Mouse (Mus musculus) embryonic stem cell, embryonic (primary cell): ENCODE results near the gene Mrpl42.

ENCODE experiments used
- CTCF ChIA-PET, 4 experiments: fragments of 300-600 bp in 2 of 4; fragments of 350-600 bp in 2 of 4; sonication (Branson Sonifier 250); formaldehyde crosslinking; loops; one replicate each; lab custom pipeline; 2022; ENCODE audit warnings: inconsistent platforms in 2 of 4; lab: Charles Lee
- POLR2A ChIA-PET, 4 experiments: fragments of 300-600 bp in 2 of 4; fragments of 350-600 bp in 2 of 4; sonication (Branson Sonifier 250); formaldehyde crosslinking; loops; one replicate each; lab custom pipeline; 2022; ENCODE audit warnings: antibody characterized with exemption in 4 of 4, inconsistent platforms in 1 of 4; lab: Charles Lee

Mrpl42 gene

DNA sequence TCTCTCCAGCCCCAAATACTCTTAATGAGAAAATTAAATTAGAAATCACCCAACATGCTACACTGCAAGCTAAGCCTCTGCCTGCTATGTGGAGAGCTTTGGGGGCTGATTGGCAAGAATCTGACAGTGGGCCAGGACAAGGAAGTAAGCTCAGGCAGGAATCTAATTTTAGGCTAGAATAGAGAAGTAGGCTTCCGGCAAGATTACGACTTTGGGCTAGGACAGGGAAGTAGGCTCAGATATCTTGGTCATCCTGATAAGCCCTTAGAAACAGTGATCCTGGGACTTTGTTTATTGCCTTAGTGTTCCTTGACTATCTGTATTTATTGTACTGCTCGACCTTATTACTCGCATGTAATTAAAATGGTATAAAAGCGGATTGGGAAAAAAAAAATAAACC lies 7.5 kb downstream of the Mrpl42 start:
- CTCF ChIA-PET: interaction anchor here in 1 of 4 experiments (0.7 kb wide), 1 partner anchor 1403 kb away, joined by 4 read pairs; no protein-coding TSS in a partner anchor
- POLR2A ChIA-PET: interaction anchor here in 3 of 4 experiments (0.6 to 14.0 kb wide), 7 partner anchors 10 to 172 kb away, joined by 3 to 143 read pairs (median 3); partner anchors contain the start of gene Ube2n (in 1 of the 3)

DNA sequence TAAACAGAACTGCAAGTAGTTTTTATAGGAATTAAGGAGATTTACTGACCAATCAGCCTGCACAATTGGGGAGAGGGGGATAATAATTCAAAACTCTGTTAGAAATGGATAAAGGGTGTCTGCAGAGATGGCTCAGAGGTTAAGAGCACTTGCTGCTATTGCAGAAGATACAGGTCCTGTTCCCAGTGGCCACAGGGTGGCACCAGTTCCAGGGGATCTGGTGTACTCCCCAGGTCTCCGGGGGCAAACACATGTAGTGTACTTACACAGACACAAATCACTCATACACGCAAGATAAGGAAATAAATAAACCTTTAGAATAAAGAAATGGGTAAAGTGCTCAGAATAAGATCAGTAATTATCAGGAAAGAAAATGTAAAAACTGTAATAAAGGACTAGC lies 12.1 kb downstream of the Mrpl42 start:
- CTCF ChIA-PET: no interaction called here
- POLR2A ChIA-PET: no interaction called here

DNA sequence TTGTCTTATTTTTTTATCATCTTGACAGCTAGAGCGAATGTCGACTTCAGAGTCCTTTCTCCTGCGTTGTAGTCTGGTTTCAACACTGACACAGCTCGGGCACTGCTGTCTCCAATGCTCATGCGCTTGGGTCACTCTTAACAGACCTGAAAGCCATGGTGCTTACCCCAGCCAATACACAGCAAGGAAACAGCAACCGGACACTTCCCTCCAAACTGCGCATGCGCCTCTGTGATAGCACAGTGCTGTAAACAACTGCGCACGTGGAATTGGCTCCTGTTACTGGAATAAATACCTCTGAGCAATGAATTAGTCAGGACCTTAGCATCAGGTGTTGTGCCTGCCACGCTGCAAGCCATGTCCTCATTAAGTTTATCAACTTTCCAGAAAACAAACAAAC lies 24.2 kb downstream of the Mrpl42 start:
- CTCF ChIA-PET: interaction anchor here in 1 of 4 experiments (0.6 to 5.0 kb wide), 2 partner anchors 236 to 486 kb away, joined by 3 to 25 read pairs; no protein-coding TSS in a partner anchor

DNA sequence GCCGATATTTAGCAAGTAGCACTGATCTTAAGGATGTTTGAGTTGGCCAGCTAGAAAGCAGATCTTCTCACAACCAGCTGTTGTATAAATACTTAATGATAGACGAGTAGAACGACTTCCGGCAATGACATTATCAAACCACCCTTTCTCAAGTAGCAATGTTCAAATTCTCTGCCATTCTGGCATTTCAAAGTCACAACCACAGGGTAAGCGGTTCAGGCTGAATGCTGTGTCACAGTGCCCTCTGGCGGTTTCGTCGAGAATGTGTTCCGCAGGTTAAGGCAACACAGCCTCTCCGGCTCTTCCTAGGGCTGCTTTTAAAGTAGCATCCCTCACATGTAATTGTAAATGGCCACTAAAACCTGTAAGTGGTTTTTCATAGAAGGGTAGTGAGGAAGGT lies 25.8 kb downstream of the Mrpl42 start:
- ChIA-PET CTCF (interaction anchor here in 3 of 4 experiments (0.6 to 5.0 kb wide), 4 partner anchors 67 to 485 kb away, joined by 3 to 25 read pairs (median 4); no protein-coding TSS in a partner anchor), POLR2A (interaction anchor here in 1 of 4 experiments (1.2 to 1.5 kb wide), 2 partner anchors 15 to 26 kb away, joined by 3 read pairs; partner anchors contain the start of gene Mrpl42)

More for the DNA sequence above, 24.2 kb downstream of the Mrpl42 start:
- POLR2A ChIA-PET: interaction anchor here in 2 of 4 experiments (0.9 to 1.5 kb wide), 9 partner anchors 10 to 486 kb away, joined by 3 to 7 read pairs (median 4); partner anchors contain the start of gene Ube2n (in 2 of the 2)

DNA sequence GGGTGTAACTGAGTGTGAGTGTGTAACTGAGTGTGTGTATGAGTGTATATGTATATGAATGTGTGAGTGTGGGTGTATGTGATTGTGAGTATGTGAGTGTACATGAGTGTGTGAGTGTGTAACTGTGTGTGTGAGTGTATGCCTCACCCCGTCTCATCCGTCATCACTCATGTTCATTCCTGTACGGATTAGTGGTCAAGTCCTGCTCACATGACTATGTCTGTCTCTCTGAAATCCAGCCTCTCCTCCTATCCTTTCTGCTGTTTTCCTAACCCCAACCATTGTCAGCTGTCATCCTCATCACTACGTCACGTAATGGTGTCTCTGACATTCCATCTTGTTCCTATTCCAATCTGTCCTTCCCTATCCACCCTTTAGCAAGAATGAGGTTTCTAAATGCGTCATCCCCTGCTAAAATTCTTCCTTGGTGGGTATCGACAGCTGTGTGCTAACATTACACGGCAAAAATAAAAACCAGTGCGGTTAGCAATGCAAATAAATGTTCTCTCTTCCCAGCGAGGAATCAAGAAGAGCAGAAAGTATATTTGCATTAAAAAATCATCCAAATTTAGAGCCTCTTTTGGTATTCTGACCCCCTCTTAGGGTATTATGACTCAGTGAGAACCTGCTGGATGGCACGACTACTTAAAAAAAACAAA lies 29.7 kb downstream of the Mrpl42 start:
- ChIA-PET POLR2A (interaction anchor here in 2 of 4 experiments (0.6 to 1.8 kb wide), 5 partner anchors 16 to 278 kb away, joined by 3 to 11 read pairs (median 3); no protein-coding TSS in a partner anchor), CTCF (interaction anchor here in 2 of 4 experiments (0.9 to 3.0 kb wide), 2 partner anchors 480 to 481 kb away, joined by 3 to 21 read pairs; no protein-coding TSS in a partner anchor)

DNA sequence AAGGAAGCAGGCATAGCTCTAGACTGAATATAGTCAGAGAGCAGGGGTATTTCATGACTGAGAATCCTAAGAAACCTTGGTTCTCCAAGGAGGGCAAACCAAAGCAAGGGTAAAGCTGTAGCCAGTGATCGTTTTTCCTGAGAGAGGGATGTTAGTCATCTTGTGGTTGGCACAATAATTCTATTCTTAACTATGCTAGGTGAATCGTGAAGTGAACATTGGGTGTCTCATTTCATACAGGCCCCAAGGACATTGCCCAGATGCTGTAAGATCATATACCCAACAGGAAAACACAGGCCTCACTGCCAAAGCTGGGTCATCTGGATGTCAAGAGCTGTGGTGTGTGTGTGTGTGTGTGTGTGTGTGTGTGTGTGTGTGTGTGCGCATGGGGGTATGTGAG lies 30.6 kb downstream of the Mrpl42 start:
- POLR2A ChIA-PET: interaction anchor here in 3 of 4 experiments (0.6 to 2.6 kb wide), 5 partner anchors 10 to 116 kb away, joined by 3 to 8 read pairs (median 5); partner anchors contain the start of gene Ube2n (in 1 of the 3)
- CTCF ChIA-PET: no interaction called here

DNA sequence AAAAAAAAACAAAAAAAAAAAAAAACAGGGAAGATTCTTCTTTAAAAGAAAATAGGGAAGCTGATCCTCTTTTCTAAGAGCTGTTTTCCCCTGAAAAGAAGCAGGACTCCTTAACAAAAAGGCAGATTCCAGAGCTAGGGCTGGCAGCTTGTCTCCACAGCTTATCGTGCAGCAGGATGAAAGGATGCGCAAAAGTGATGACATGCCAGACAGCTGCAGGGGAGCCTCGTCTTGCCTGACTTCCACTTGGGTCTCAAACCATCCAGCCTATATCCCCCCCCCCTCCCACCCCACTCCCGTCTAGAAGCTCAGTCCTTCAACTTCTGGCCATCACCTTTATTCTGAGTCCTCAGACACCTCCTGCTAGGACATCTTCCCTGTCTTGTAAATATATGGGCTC lies 32.8 kb downstream of the Mrpl42 start:
- ChIA-PET POLR2A (interaction anchor here (0.5 to 3.6 kb wide), 16 partner anchors 8 to 623 kb away, joined by 3 to 15 read pairs (median 4); no protein-coding TSS in a partner anchor), CTCF (interaction anchor here in 3 of 4 experiments (0.6 to 1.2 kb wide), 9 partner anchors 10 to 954 kb away, joined by 3 to 9 read pairs (median 4); no protein-coding TSS in a partner anchor)

DNA sequence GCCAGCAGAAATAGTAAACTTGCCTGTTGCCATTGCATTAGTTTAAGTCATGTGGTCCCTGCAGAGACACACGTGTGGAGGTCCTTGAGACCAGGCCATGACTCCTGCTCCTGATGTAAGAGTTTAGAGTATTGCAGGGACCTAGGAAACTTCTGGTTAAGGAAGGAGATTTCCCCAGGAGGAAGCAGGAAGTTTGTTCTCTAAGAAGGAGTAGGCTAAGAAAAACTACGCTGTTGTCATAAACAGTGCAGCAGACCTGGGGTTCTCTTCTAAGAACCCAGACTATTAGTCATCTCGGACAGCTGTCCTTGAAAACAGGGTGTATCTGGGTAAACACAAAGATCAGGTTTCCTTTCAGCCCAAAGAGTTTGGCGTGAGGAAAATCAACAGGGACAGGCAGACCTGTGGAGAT lies 36.2 kb downstream of the Mrpl42 start:
- POLR2A ChIA-PET: interaction anchor here (0.6 to 2.9 kb wide), 9 partner anchors 9 to 248 kb away, joined by 3 to 15 read pairs (median 5); no protein-coding TSS in a partner anchor
- CTCF ChIA-PET: no interaction called here

DNA sequence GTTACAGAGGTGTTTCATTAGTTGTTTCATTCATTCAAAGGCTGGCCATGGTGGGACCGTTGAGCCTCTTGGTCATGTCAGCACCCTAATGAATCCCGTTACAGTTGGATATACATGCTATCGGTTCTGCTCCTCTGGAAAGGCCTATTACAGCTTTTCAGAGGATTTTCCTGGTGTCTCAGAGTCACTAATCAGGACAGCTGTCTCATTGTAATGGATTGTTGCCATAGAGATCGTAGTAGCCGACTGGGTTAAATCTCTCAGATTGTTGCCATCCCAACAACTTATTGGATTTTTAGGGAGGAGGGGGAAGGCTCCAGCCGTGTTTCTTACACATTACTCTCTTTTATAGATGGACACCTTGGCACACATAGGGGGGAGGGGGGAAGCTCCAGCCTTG lies 37.2 kb downstream of the Mrpl42 start:
- ChIA-PET POLR2A (interaction anchor here in 3 of 4 experiments (1.0 to 4.5 kb wide), 10 partner anchors 8 to 247 kb away, joined by 3 to 30 read pairs (median 5); no protein-coding TSS in a partner anchor), CTCF (no interaction called here)

DNA sequence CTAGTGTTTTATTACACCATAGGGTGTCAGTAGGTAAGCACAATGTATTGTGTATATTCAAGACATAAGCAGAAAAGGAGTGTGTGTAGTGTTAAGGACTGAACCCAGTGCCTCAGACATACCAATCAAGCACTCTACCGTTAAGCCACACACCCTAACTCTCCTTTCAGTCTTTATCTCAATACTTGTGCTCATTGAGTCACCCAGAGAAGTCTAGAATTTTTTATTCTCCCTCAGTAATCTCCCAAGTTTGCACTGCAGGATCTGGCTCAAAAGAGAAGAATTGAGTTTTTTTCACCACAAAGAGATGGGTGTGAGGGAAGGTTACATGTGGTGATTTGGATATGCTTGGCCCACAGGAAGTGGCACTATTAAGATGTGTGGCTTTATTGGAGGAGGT lies 39.5 kb downstream of the Mrpl42 start:
- CTCF ChIA-PET: no interaction called here
- POLR2A ChIA-PET: interaction anchor here in 3 of 4 experiments (0.7 to 4.5 kb wide), 12 partner anchors 8 to 442 kb away, joined by 3 to 30 read pairs (median 7); partner anchors contain the start of gene Ube2n (in 1 of the 3)

DNA sequence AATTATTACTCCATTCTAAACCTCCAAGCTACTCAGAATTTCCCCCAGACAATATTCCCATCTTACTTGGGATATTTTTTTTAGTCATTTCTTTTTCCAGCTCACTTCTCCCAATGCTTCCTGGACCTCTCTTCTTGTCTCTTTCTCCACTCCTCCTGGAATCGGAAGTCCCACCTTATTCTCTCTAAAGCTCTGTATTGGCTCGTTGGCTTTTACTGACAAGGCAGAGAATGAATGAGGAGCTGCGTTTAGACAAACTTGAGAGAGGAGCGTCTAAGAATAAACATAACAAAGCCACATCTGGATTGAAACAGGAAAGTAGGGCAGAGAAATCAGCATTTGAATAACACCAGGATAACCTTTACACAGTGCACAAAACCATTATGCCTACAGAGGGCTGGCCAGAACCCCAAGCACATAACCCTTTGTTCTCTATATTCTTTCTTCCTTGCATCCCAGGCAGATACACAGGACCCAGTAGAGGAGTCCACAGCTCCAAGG lies 40.6 kb downstream of the Mrpl42 start:
- ChIA-PET POLR2A (interaction anchor here (0.5 to 4.5 kb wide), 70 partner anchors 8 to 1260 kb away, joined by 3 to 30 read pairs (median 4); partner anchors contain the start of genes Socs2 (in 3 of the 4), Ube2n (in 3 of the 4) and Eea1 (in 1 of the 4)), CTCF (interaction anchor here in 3 of 4 experiments (0.6 to 1.4 kb wide), 8 partner anchors 21 to 572 kb away, joined by 3 to 11 read pairs (median 4); partner anchors contain the start of gene Socs2 (in 1 of the 3))

DNA sequence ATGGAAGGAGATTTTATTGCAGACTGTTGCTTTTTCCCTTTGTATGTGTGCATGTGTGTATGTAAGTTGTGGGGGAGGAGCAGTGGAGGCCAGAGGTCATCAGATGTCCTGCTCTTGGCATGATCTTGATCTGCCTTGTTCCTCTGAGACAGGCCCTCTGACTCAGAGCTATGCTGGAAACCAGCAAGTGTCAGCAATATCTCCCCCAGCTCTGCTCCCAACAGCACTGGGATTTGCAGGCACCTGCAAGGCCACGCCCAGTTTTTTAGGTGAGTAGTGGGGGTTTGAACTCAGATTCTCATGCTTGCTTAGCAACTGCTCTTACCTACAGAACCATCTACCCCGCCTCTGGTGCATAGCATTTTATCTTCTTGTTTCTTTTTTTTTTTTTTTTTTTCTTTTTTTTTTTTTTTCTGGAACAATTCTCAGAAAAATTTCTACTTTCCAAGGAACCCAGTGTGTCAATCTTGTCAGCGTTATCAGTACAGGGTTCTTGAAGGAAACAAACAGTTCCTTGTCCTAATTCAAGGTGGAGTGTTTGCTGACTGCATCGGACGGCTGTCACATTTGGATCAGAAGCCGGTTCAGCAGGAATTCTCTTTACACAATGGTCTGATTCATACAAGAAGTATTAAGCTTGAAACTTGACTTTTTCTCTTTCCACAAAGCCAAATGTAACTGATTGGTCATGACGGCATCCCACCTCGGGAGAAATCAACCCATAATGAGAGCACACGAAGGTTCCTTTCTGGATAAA lies 43.5 kb downstream of the Mrpl42 start:
- POLR2A ChIA-PET: interaction anchor here (0.6 to 4.4 kb wide), 17 partner anchors 10 to 435 kb away, joined by 3 to 41 read pairs (median 4); partner anchors contain the start of genes Socs2 (in 2 of the 4) and Ube2n (in 1 of the 4)
- CTCF ChIA-PET: interaction anchor here in 1 of 4 experiments (1.6 kb wide), 1 partner anchor 16 kb away, joined by 5 read pairs; no protein-coding TSS in a partner anchor

DNA sequence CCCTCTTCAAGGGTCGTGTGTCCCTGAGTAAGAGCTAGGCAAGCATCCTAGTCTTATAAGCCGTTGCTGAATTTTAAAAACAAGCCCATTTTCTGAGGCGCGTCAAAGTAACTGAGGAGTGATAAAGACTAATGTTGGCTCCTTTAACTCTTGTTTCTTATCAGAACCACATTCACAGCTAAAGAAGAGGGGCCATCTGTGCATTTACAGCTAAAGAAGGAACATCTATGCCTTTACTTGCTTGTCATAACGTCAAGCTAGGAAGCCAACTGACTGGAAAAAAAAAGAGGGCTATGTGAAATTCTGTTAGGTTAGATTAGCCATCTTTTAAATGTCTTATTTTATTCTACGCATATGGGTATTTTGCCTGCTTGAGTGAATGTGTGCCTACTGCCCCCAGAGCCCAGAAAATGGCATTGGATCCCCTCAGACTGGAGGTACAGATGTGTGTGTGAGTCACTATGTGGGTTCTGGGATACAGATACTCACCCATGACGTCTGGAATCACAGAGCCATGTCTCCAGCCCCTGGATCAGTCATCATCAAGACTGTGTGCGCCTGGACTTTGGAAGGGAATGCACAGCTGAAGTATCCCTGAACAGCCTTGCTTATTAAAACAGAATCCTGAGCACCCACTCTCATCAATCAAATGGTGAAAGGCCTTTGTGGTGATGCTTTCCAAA lies 44.2 kb downstream of the Mrpl42 start:
- CTCF ChIA-PET: interaction anchor here in 3 of 4 experiments (0.6 to 1.6 kb wide), 5 partner anchors 16 to 466 kb away, joined by 3 to 5 read pairs (median 3); no protein-coding TSS in a partner anchor
- POLR2A ChIA-PET: interaction anchor here (0.6 to 4.4 kb wide), 34 partner anchors 7 to 465 kb away, joined by 3 to 41 read pairs (median 4); partner anchors contain the start of genes Ube2n (in 3 of the 4) and Socs2 (in 2 of the 4)

DNA sequence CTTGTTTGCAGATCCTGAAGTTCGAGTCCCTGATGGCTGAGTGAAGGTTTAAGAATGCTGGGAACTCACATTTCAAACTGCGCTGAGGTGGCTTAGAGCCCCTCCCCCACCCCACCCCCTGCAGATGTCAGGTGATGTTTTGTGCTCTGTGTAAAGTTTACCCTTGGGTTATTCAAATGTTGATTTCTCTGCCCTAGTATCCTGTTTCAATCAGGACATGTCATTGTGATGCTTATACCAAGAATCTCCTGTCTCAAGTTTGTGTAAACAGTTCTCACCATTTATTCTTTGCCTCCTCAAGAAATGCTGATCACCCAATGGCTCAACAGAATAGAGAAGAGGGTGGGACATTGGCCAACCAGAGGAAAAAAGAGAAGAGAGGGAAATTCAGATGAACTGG lies 45.6 kb downstream of the Mrpl42 start:
- POLR2A ChIA-PET: interaction anchor here in 3 of 4 experiments (0.6 to 4.4 kb wide), 52 partner anchors 8 to 1312 kb away, joined by 3 to 41 read pairs (median 4); partner anchors contain the start of genes Socs2 (in 3 of the 3) and Ube2n (in 2 of the 3)
- CTCF ChIA-PET: interaction anchor here in 3 of 4 experiments (0.6 to 0.7 kb wide), 3 partner anchors 17 to 491 kb away, joined by 3 to 19 read pairs (median 5); no protein-coding TSS in a partner anchor

DNA sequence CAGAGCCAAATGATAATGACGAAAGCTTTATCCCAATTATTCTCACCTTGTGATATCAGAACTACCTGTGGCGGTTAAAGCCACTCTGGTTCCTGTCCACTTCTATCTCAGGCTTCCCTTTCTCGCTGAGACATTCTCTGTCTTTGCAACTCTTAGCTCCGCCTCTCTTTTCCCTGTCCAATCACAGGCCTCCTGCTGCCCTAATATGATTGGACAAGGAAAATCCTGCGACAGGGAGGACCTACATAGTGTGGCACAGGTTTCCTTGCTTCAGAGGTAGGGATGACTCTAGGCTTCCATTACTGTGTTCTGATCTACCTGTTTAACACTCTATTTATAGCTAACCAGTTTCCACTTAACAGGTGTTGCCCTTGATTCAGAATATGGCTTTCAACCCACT lies 48.5 kb downstream of the Mrpl42 start:
- CTCF ChIA-PET: interaction anchor here in 2 of 4 experiments (0.6 to 1.6 kb wide), 2 partner anchors 21 to 476 kb away, joined by 3 read pairs; no protein-coding TSS in a partner anchor
- POLR2A ChIA-PET: interaction anchor here (0.5 to 3.0 kb wide), 67 partner anchors 8 to 1164 kb away, joined by 3 to 33 read pairs (median 4); partner anchors contain the start of genes Socs2 (in 2 of the 4), Btg1 (in 1 of the 4), Eea1 (in 1 of the 4) and Mrpl42 (in 1 of the 4)

DNA sequence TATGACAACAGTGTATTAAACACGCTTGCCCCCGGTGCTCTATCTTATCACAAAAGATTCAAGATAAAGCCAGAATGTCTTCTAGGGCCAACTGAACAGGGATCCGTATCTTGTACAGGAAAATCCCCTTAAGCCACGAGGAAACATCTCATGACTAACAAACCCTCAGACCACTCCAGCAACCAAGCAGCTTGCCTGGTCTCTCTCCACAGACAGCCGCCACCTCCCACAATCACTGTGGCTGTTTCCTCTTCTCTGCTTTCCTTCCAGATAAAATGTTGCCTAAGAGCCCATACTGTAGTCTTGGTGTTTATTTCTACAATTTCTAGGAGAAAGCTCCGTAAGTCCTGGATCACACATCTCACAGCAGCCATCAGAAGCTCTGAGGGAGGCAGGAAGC lies 52.7 kb downstream of the Mrpl42 start:
- ChIA-PET POLR2A (interaction anchor here in 3 of 4 experiments (0.5 to 1.2 kb wide), 4 partner anchors 12 to 458 kb away, joined by 3 to 4 read pairs (median 3); partner anchors contain the start of gene Socs2 (in 1 of the 3)), CTCF (no interaction called here)
